Mouse (Mus musculus) CH12.LX (cell line): ENCODE data around the gene Ppp6r1. TPM values are rescaled to one million over a fixed set of nuclear protein-coding genes. Genes with fewer than 3 reads are reported as not detected.

Experiments used
- DNase-seq: peaks from one replicate; pipeline ENCODE4 v3.0.0-alpha.2; 2013; ENCODE audit errors: extremely low read depth
- H3K27ac ChIP-seq: 2 replicates; pipeline ENCODE4 v1.5.1; 2012; ENCODE audit warnings: low read depth, mild to moderate bottlenecking, control low read depth, moderate library complexity; ENCODE audit not compliant: insufficient read depth
- H3K27me3 ChIP-seq: replicated peaks from 2 replicates; pipeline ENCODE3; 2012; ENCODE audit warnings: inconsistent platforms
- H3K36me3 ChIP-seq, 2 experiments: replicated peaks in 1 of 2; 2 replicates each; pipeline versions ENCODE3 to v1.6.1; 2012; ENCODE audit warnings: inconsistent platforms in 1 of 2, low read length in 1 of 2, mild to moderate bottlenecking in 1 of 2, mixed read lengths in 1 of 2, moderate library complexity in 1 of 2; ENCODE audit not compliant: control insufficient read depth in 1 of 2, insufficient read depth in 1 of 2
- H3K4me1 ChIP-seq, 2 experiments: 2 replicates each; pipeline ENCODE4 v1.6.1; 2012; ENCODE audit warnings: inconsistent platforms in 1 of 2, moderate library complexity in 1 of 2; ENCODE audit not compliant: insufficient read depth in 2 of 2, control insufficient read depth in 1 of 2
- H3K4me2 ChIP-seq: 2 replicates; pipeline ENCODE4 v1.6.1; 2012; ENCODE audit warnings: low read depth, mild to moderate bottlenecking, control low read depth; ENCODE audit not compliant: poor library complexity, insufficient read depth, severe bottlenecking
- H3K4me3 ChIP-seq, 3 experiments: fragments of 150-350 bp in 1 of 3; sonication (generic) in 1 of 3; replicated peaks in 1 of 3; 2 replicates each; pipeline versions ENCODE3 to v1.5.1; 2011 to 2012; ENCODE audit warnings: low read depth in 2 of 3, low read length in 2 of 3, mild to moderate bottlenecking in 2 of 3, moderate library complexity in 2 of 3, control low read depth in 1 of 3, improper control_type of control experiment in 1 of 3, inconsistent platforms in 1 of 3, mixed read lengths in 1 of 3; ENCODE audit not compliant: poor library complexity in 1 of 3
- H3K79me2 ChIP-seq: replicated peaks from 2 replicates; pipeline ENCODE4 v1.6.1; 2012; ENCODE audit warnings: mild to moderate bottlenecking, moderate library complexity; ENCODE audit not compliant: control insufficient read depth, poor library complexity, insufficient read depth, severe bottlenecking; ENCODE audit errors: extremely low read depth
- H3K9ac ChIP-seq: 2 replicates; pipeline ENCODE4 v1.6.1; 2012; ENCODE audit warnings: low read depth, mild to moderate bottlenecking, control low read depth, moderate library complexity; ENCODE audit not compliant: insufficient read depth
- H3K9me3 ChIP-seq: replicated peaks from 2 replicates; pipeline ENCODE3; 2012; ENCODE audit warnings: low read length, inconsistent platforms, mixed read lengths
- BHLHE40 ChIP-seq: IDR thresholded peaks from 2 replicates; pipeline ENCODE4 v1.6.1; 2011; ENCODE audit warnings: mild to moderate bottlenecking, low read depth, low read length, improper control_type of control experiment
- CHD1 ChIP-seq: IDR thresholded peaks from 2 replicates; pipeline ENCODE4 v1.6.1; 2012; ENCODE audit warnings: low read depth, low read length, improper control_type of control experiment, inconsistent platforms
- CHD2 ChIP-seq: IDR thresholded peaks from 2 replicates; pipeline ENCODE4 v1.6.1; 2011; ENCODE audit warnings: low read length, improper control_type of control experiment
- CTCF ChIP-seq, 2 experiments: IDR thresholded peaks in 1 of 2; conservative IDR thresholded peaks in 1 of 2; 2 replicates each; pipeline ENCODE4 v1.5.1; 2011 to 2012; ENCODE audit warnings: low read depth in 2 of 2, low read length in 2 of 2, improper control_type of control experiment in 1 of 2, inconsistent platforms in 1 of 2, mild to moderate bottlenecking in 1 of 2, moderate library complexity in 1 of 2
- ELF1 ChIP-seq: IDR thresholded peaks from 2 replicates; pipeline ENCODE4 v1.6.1; 2014; ENCODE audit warnings: low read depth, mild to moderate bottlenecking, inconsistent platforms, low read length, improper control_type of control experiment
- ETS1 ChIP-seq: conservative IDR thresholded peaks from 2 replicates; pipeline ENCODE4 v1.6.1; 2012; ENCODE audit warnings: low read depth, mild to moderate bottlenecking, inconsistent platforms, low read length, improper control_type of control experiment, moderate library complexity
- IRF4 ChIP-seq: IDR thresholded peaks from 2 replicates; pipeline ENCODE4 v1.6.1; 2014; ENCODE audit warnings: low read depth, mild to moderate bottlenecking, inconsistent platforms, low read length, improper control_type of control experiment
- JUN ChIP-seq: IDR thresholded peaks from 2 replicates; pipeline ENCODE4 v1.6.1; 2011; ENCODE audit warnings: low read depth, mild to moderate bottlenecking, low read length, improper control_type of control experiment, moderate library complexity; ENCODE audit not compliant: insufficient read depth
- KAT2A ChIP-seq: IDR thresholded peaks from 2 replicates; pipeline ENCODE4 v1.6.1; 2012; ENCODE audit warnings: low read length, improper control_type of control experiment, inconsistent platforms; ENCODE audit not compliant: insufficient replicate concordance
- MAX ChIP-seq: IDR thresholded peaks from 2 replicates; pipeline ENCODE4 v1.6.1; 2011; ENCODE audit warnings: low read length, improper control_type of control experiment
- MEF2A ChIP-seq: IDR thresholded peaks from 2 replicates; pipeline ENCODE4 v1.6.1; 2014; ENCODE audit warnings: low read depth, mild to moderate bottlenecking, inconsistent platforms, low read length, improper control_type of control experiment, borderline replicate concordance
- NELFE ChIP-seq: IDR thresholded peaks from 2 replicates; pipeline ENCODE4 v1.6.1; 2011; ENCODE audit warnings: low read depth, low read length, improper control_type of control experiment
- SIN3A ChIP-seq: IDR thresholded peaks from 2 replicates; pipeline ENCODE4 v1.6.1; 2012; ENCODE audit warnings: low read length, improper control_type of control experiment, inconsistent platforms
- SMC3 ChIP-seq: IDR thresholded peaks from 2 replicates; pipeline ENCODE4 v1.6.1; 2011; ENCODE audit warnings: low read depth, low read length, improper control_type of control experiment
- USF1 ChIP-seq: IDR thresholded peaks from 2 replicates; pipeline ENCODE4 v1.6.1; 2014; ENCODE audit warnings: low read depth, mild to moderate bottlenecking, inconsistent platforms, low read length, improper control_type of control experiment
- dilution Hi-C: fragments of 300-500 bp; cut with MboI; formaldehyde crosslinking; loops from 2 replicates; pipeline ENCODE4 v1.14.3; 2020; ENCODE audit warnings: low sequenced_read_pairs; ENCODE audit not compliant: extremely low pct_unique_long_range_greater_than_20kb, extremely low pct_ligation_motif_present
- in situ Hi-C: fragments of 300-500 bp; cut with MboI; formaldehyde crosslinking; loops from 3 replicates; pipeline ENCODE4 v1.14.3; 2019; ENCODE audit warnings: low sequenced_read_pairs, low pct_ligation_motif_present, low pct_unique_long_range_greater_than_20kb, mixed read lengths
- polyA plus RNA-seq: library from polyadenylated mRNA; unstranded; fragments of >175 nt; gene quantifications from 2 replicates; pipeline ENCODE4 v1.2.1, GENCODE M21; 2012; ENCODE audit warnings: low read depth; ENCODE audit not compliant: insufficient read length
- total RNA-seq, 2 experiments: library from RNA; depleted of rRNA; stranded (reverse); fragments of 300-350 nt in 1 of 2; fragments of >200 nt in 1 of 2; gene quantifications; 2 replicates each; pipeline ENCODE4 v1.2.3; 2012 to 2014

Gene Ppp6r1
- total and polyA plus RNA-seq, 3 experiments = 59.2 to 118 (median 85.6) TPM

- no peak overlapping the region for H3K4me3 ChIP-seq
- DNase-seq = peak; percentile 30
- in situ Hi-C loops = no loop called here
- no peaks in the 10 kb centered on the region for H3K27me3 ChIP-seq
- TF ChIP-seq BHLHE40 (no peak), ETS1 (0 out of 2 replicates have a peak, but pooled peaks have one; percentile 12), IRF4 (peak; percentile 52; the same call in 1 of the 2 replicates)
- no peak overlapping the region for H3K27ac ChIP-seq
- H3K36me3 ChIP-seq = peaks cover 26 to 33% of the 10 kb centered on the region in 2 experiments
- H3K79me2 ChIP-seq = peaks cover 3% of the 10 kb centered on the region; the same call in 1 of the 2 replicates
- H3K4me2 ChIP-seq = no peak overlapping the region
- dilution Hi-C loops = no loop called here
- H3K9ac ChIP-seq = no peak overlapping the region; the same call in 1 of the 2 replicates
- no peaks in the 10 kb centered on the region for H3K9me3 ChIP-seq
- peaks cover 0 to 18% of the 10 kb centered on the region in 2 experiments; a peak in 2 of 4 replicates for H3K4me1 ChIP-seq
Measured at GRCm38 (mm10) chr7:4683307-4683706, 24.5 kb upstream of the Ppp6r1 start.

- Histone ChIP-seq H3K36me3 (peaks cover 64 to 84% of the 10 kb centered on the region in 2 experiments), H3K27ac (no peak overlapping the region), H3K9ac (no peak overlapping the region), H3K4me3 (no peak overlapping the region), H3K4me2 (no peak overlapping the region), H3K4me1 (no peaks in the 10 kb centered on the region), H3K27me3 (no peaks in the 10 kb centered on the region), H3K9me3 (no peaks in the 10 kb centered on the region), H3K79me2 (no peaks in the 10 kb centered on the region)
- no peak for DNase-seq
- dilution Hi-C loops = no loop called here
- in situ Hi-C loops = no loop called here
- TF ChIP-seq ELF1 = no peak
Measured at GRCm38 (mm10) chr7:4675200-4675599, 16.4 kb upstream of the Ppp6r1 start.

- Histone ChIP-seq H3K27me3 (no peaks in the 10 kb centered on the region), H3K4me2 (no peak overlapping the region), H3K9ac (no peak overlapping the region), H3K36me3 (peaks cover 66 to 86% of the 10 kb centered on the region in 2 experiments), H3K79me2 (no peaks in the 10 kb centered on the region), H3K4me3 (no peak overlapping the region), H3K27ac (no peak overlapping the region), H3K9me3 (no peaks in the 10 kb centered on the region), H3K4me1 (no peaks in the 10 kb centered on the region)
- TF ChIP-seq MAX = no peak
- no peak for TF ChIP-seq NELFE
- no peak for TF ChIP-seq CHD1
- no peak for TF ChIP-seq KAT2A
- no peak for TF ChIP-seq JUN
- no peak for TF ChIP-seq BHLHE40
- TF ChIP-seq CHD2 = no peak
- no peak for TF ChIP-seq SMC3
- TF ChIP-seq USF1 = no peak
- TF ChIP-seq CTCF (conservative IDR thresholded peaks at IDR 0.05 in 1 of 2, IDR thresholded peaks at IDR 0.05 in 1 of 2; ENCODE audit: low read depth in 2 of 2, low read length in 2 of 2) = no peak
- no peak for TF ChIP-seq MEF2A
- TF ChIP-seq SIN3A = no peak
- in situ Hi-C loops = no loop called here
- DNase-seq = no peak
- dilution Hi-C loops = no loop called here
Measured at GRCm38 (mm10) chr7:4674114-4674731, 15.4 kb upstream of the Ppp6r1 start.
